Mouse (Mus musculus) megakaryocyte, embryonic 14.5 days (primary cell): Measurements from ENCODE around the gene Cyp39a1.

Experiments
- FLI1 ChIP-seq: IDR thresholded peaks from 2 replicates; pipeline ENCODE4 v1.6.1; 2012; ENCODE audit warnings: low read length, inconsistent platforms, mixed read lengths
- GATA1 ChIP-seq: IDR thresholded peaks from 3 replicates; pipeline ENCODE4 v1.6.1; 2012; ENCODE audit warnings: mixed read lengths, low read length, inconsistent platforms, borderline replicate concordance

DNA sequence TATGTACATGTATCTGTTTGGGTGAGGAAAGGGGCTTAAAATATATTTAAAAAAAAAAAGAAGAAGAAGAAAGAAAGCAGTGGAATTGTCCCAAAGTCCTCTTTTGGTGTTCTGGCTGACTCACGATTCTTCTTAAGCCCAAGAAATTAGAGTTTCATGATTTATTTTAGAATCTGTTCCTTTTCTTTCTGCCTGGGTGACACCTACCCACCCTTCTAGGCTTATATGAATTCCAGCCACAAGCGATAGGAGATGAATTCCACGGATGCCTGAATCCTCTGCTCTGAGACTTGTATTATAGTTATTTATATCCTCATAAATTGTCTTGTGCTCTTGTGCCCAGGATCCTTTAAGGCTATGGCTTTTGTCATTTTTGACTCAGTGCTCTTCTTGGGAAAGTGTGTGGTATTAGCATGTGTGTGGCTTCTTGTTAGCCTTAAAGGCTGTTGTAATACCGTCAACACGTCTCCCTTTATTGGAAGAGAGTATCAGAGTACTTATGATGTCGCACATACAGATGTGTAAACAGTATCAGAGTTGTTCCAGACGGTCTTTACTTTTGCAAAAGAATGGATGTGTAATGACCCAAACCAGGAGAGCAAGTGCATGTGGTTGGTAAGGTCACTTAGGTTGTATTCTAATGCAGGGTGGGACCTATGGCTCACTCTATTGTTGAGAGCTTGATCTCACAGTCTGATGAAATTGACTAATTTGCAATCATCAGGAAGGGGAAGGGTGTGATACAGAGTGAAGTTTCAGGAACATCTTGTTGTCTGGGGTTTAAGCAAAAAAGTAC is 44.5 kb downstream of the Cyp39a1 start:
- TF ChIP-seq GATA1 = no peak
- no peak for TF ChIP-seq FLI1
